Mouse (Mus musculus): Measurements from ENCODE around the gene Atraid.

Atraid gene

GRCm38 (mm10) chr5:31095711-31096480 lies 47.8 kb downstream of the Atraid start:
- no peak for DNase-seq
